Mouse (Mus musculus) thymus, postnatal 36 days (tissue): ENCODE data around the gene Prkd3.

ENCODE experiments used
- DNase-seq, 2 experiments: peaks; one replicate each; pipeline ENCODE4 v3.0.0; 2022; ENCODE audit warnings: mixed read lengths in 2 of 2

Prkd3 gene

GRCm38 (mm10) chr17:79020208-79020983 is at the start of gene Prkd3:
Gene Prkd3, minus strand, starts transcription at chr17:79020816.
- DNase-seq, result peak; percentile 78 to 85

GRCm38 (mm10) chr17:79069766-79070480 is 49.3 kb upstream of the Prkd3 start:
- DNase-seq, result no peak

GRCm38 (mm10) chr17:79069019-79069418 is 48.4 kb upstream of the Prkd3 start:
- DNase-seq, result no peak

- DNase-seq, result no peak
Observed at GRCm38 (mm10) chr17:79068581-79068980, 48.0 kb upstream of the Prkd3 start.

- DNase-seq, result no peak
Observed at GRCm38 (mm10) chr17:79064250-79064649, 43.6 kb upstream of the Prkd3 start.

GRCm38 (mm10) chr17:79060221-79060620 is 39.6 kb upstream of the Prkd3 start:
- DNase-seq, result no peak

- DNase-seq, result no peak
Observed at GRCm38 (mm10) chr17:79058271-79058670, 37.7 kb upstream of the Prkd3 start.

- DNase-seq, result peak; percentile 67 to 76
Observed at GRCm38 (mm10) chr17:79052088-79052812, 31.6 kb upstream of the Prkd3 start.

GRCm38 (mm10) chr17:79051606-79052005 is 31.0 kb upstream of the Prkd3 start, which contains the start of gene Qpct:
Gene Qpct, plus strand, starts transcription at chr17:79051906.
- DNase-seq, result no peak

GRCm38 (mm10) chr17:79043705-79044104 is 23.1 kb upstream of the Prkd3 start:
- no peak for DNase-seq

GRCm38 (mm10) chr17:79039660-79040059 is 19.0 kb upstream of the Prkd3 start:
- DNase-seq, result no peak

GRCm38 (mm10) chr17:79032782-79033181 is 12.2 kb upstream of the Prkd3 start:
- DNase-seq, result no peak

- no peak for DNase-seq
Observed at GRCm38 (mm10) chr17:79031569-79031968, 11.0 kb upstream of the Prkd3 start.

GRCm38 (mm10) chr17:79029226-79029625 is 8.6 kb upstream of the Prkd3 start:
- no peak for DNase-seq

- DNase-seq, result no peak
Observed at GRCm38 (mm10) chr17:79024544-79024943, 3.9 kb upstream of the Prkd3 start.

GRCm38 (mm10) chr17:79022746-79023145 is 2.1 kb upstream of the Prkd3 start:
- DNase-seq, result no peak

- DNase-seq, result no peak
Observed at GRCm38 (mm10) chr17:79020984-79021335, 344 bp upstream of the Prkd3 start.

GRCm38 (mm10) chr17:79019726-79020207 is 849 bp downstream of the Prkd3 start:
- DNase-seq, result no peak

- no peak for DNase-seq
Observed at GRCm38 (mm10) chr17:79018422-79018821, 2.2 kb downstream of the Prkd3 start.

GRCm38 (mm10) chr17:79015831-79016230 is 4.8 kb downstream of the Prkd3 start:
- DNase-seq, result no peak

GRCm38 (mm10) chr17:79014911-79015685 is 5.5 kb downstream of the Prkd3 start:
- DNase-seq, result no peak

- no peak for DNase-seq
Observed at GRCm38 (mm10) chr17:79013625-79014024, 7.0 kb downstream of the Prkd3 start.
